Mouse (Mus musculus) 3134 (cell line): ENCODE results near the gene Elmo1.
"Not testable (repeated sequence)": the region's sequence is repeated elsewhere in the genome, so short reads cannot be mapped to it uniquely, and the experiment has no call there.

Source experiments
- DNase-seq: peaks from one replicate; pipeline ENCODE4 v3.0.0-alpha.2; 2011; ENCODE audit warnings: low spot score; ENCODE audit not compliant: insufficient read length; ENCODE audit errors: extremely low read depth

The Elmo1 gene

GRCm38 (mm10) chr13:20564414-20564813, 474.0 kb downstream of the Elmo1 start:
- DNase-seq = no peak

- no peak for DNase-seq
These were observed 484.8 kb downstream of the Elmo1 start for GRCm38 (mm10) chr13:20575186-20575585.

GRCm38 (mm10) chr13:20585868-20586267, 495.5 kb downstream of the Elmo1 start:
- no peak for DNase-seq

GRCm38 (mm10) chr13:20586462-20586861, 496.1 kb downstream of the Elmo1 start:
- no peak for DNase-seq

GRCm38 (mm10) chr13:20590983-20591382, 500.6 kb downstream of the Elmo1 start:
- DNase-seq = no peak

GRCm38 (mm10) chr13:20597307-20597706, 506.9 kb downstream of the Elmo1 start:
- no peak for DNase-seq

GRCm38 (mm10) chr13:20598618-20599017, 508.2 kb downstream of the Elmo1 start:
- DNase-seq = no peak

- DNase-seq = no peak
These were observed 509.9 kb downstream of the Elmo1 start for GRCm38 (mm10) chr13:20600246-20600645.

- no peak for DNase-seq
These were observed 511.0 kb downstream of the Elmo1 start for GRCm38 (mm10) chr13:20601421-20601820.

GRCm38 (mm10) chr13:20606891-20607290, 516.5 kb downstream of the Elmo1 start:
- no peak for DNase-seq

GRCm38 (mm10) chr13:20609003-20609688, 518.8 kb downstream of the Elmo1 start:
- DNase-seq = no peak

GRCm38 (mm10) chr13:20615596-20616469, 525.4 kb downstream of the Elmo1 start:
- no peak for DNase-seq

- no peak for DNase-seq
These were observed 529.5 kb downstream of the Elmo1 start for GRCm38 (mm10) chr13:20619946-20620345.

- no peak for DNase-seq
These were observed 532.9 kb downstream of the Elmo1 start for GRCm38 (mm10) chr13:20623071-20623850.

GRCm38 (mm10) chr13:20627796-20628195, 537.4 kb downstream of the Elmo1 start:
- DNase-seq = no peak

GRCm38 (mm10) chr13:20632477-20632876, 542.1 kb downstream of the Elmo1 start:
- no peak for DNase-seq

- not testable (repeated sequence) for DNase-seq
These were observed 544.3 kb downstream of the Elmo1 start for GRCm38 (mm10) chr13:20634679-20635078.

GRCm38 (mm10) chr13:20635646-20636045, 545.2 kb downstream of the Elmo1 start:
- DNase-seq = no peak
